Mouse (Mus musculus): ENCODE measurements at regions not wholly inside any gene's neighbourhood (a gene's known extent, or its start where the extent isn't known, plus 50 kb on each side); places are given as distances from the start of the nearest gene placed in this dataset.

GRCm38 (mm10) chr12:52409221-52409620 lies 94.6 kb upstream of the Arhgap5 start:
- Histone ChIP-seq H3K27ac (ENCODE audit: low read depth) (no peak overlapping the region), H3K36me3 (ENCODE audit: control insufficient read depth, insufficient read depth, low read length) (no peaks in the 10 kb centered on the region), H3K27me3 (replicated peaks; ENCODE audit: control insufficient read depth, insufficient read depth, low read length) (no peaks in the 10 kb centered on the region), H3K4me3 (ENCODE audit: low read depth, low read length) (no peak overlapping the region), H3K9me3 (ENCODE audit: control insufficient read depth, low read length) (no peaks in the 10 kb centered on the region), H3K9ac (ENCODE audit: low read length) (no peak overlapping the region), H3K4me2 (ENCODE audit: low read length) (no peak overlapping the region), H3K4me1 (replicated peaks; ENCODE audit: control insufficient read depth, insufficient read depth, low read length) (no peaks in the 10 kb centered on the region)
- 87% methylated on average over 3 of the region's 3 CpGs for WGBS
- ATAC-seq (replicated peaks; ENCODE audit: low FRiP score, low TSS enrichment, low read depth) (no peak), DNase-seq (ENCODE audit: low spot score) (no peak)

GRCm38 (mm10) chr12:52412172-52412571 lies 91.6 kb upstream of the Arhgap5 start:
- Histone ChIP-seq H3K4me2 (ENCODE audit: low read length) (no peak overlapping the region), H3K9me3 (ENCODE audit: control insufficient read depth, low read length) (no peaks in the 10 kb centered on the region), H3K36me3 (ENCODE audit: control insufficient read depth, insufficient read depth, low read length) (no peaks in the 10 kb centered on the region), H3K27me3 (replicated peaks; ENCODE audit: control insufficient read depth, insufficient read depth, low read length) (no peaks in the 10 kb centered on the region), H3K4me3 (ENCODE audit: low read depth, low read length) (no peak overlapping the region), H3K4me1 (replicated peaks; ENCODE audit: control insufficient read depth, insufficient read depth, low read length) (no peaks in the 10 kb centered on the region), H3K27ac (ENCODE audit: low read depth) (no peak overlapping the region), H3K9ac (ENCODE audit: low read length) (no peak overlapping the region)
- no peak for ATAC-seq (replicated peaks; ENCODE audit: low FRiP score, low TSS enrichment, low read depth)
- 72% methylated on average over 4 of the region's 4 CpGs for WGBS
- no peak for DNase-seq (ENCODE audit: low spot score)

- Histone ChIP-seq H3K4me1 (replicated peaks; ENCODE audit: control insufficient read depth, insufficient read depth, low read length) (no peaks in the 10 kb centered on the region), H3K27ac (ENCODE audit: low read depth) (no peak overlapping the region), H3K9me3 (ENCODE audit: control insufficient read depth, low read length) (no peaks in the 10 kb centered on the region), H3K9ac (ENCODE audit: low read length) (no peak overlapping the region), H3K27me3 (replicated peaks; ENCODE audit: control insufficient read depth, insufficient read depth, low read length) (no peaks in the 10 kb centered on the region), H3K4me2 (ENCODE audit: low read length) (no peak overlapping the region), H3K4me3 (ENCODE audit: low read depth, low read length) (no peak overlapping the region), H3K36me3 (ENCODE audit: control insufficient read depth, insufficient read depth, low read length) (no peaks in the 10 kb centered on the region)
- WGBS: 42% methylated on average over 8 of the region's 8 CpGs
- DNase-seq (ENCODE audit: low spot score) (no peak), ATAC-seq (replicated peaks; ENCODE audit: low FRiP score, low TSS enrichment, low read depth) (no peak)
These were observed 90.7 kb upstream of the Arhgap5 start for GRCm38 (mm10) chr12:52413046-52413473.

- H3K4me1 ChIP-seq (replicated peaks; ENCODE audit: control insufficient read depth, insufficient read depth, low read length): no peaks in the 10 kb centered on the region
- H3K36me3 ChIP-seq (ENCODE audit: control insufficient read depth, insufficient read depth, low read length): no peaks in the 10 kb centered on the region
- DNase-seq (ENCODE audit: low spot score) (no peak), ATAC-seq (replicated peaks; ENCODE audit: low FRiP score, low TSS enrichment, low read depth) (no peak)
- no peak overlapping the region for H3K4me2 ChIP-seq (ENCODE audit: low read length)
- WGBS: 86% methylated on average over 1 of the region's 1 CpGs
- H3K9me3 ChIP-seq (ENCODE audit: control insufficient read depth, low read length): no peaks in the 10 kb centered on the region
- no peak overlapping the region for H3K4me3 ChIP-seq (ENCODE audit: low read depth, low read length)
- no peak overlapping the region for H3K9ac ChIP-seq (ENCODE audit: low read length)
- no peaks in the 10 kb centered on the region for H3K27me3 ChIP-seq (replicated peaks; ENCODE audit: control insufficient read depth, insufficient read depth, low read length)
- H3K27ac ChIP-seq (ENCODE audit: low read depth): no peak overlapping the region
These were observed 81.0 kb upstream of the Arhgap5 start for GRCm38 (mm10) chr12:52422729-52423128.

- ATAC-seq (replicated peaks; ENCODE audit: low FRiP score, low TSS enrichment, low read depth) (no peak), DNase-seq (ENCODE audit: low spot score) (no peak)
- Histone ChIP-seq H3K4me1 (replicated peaks; ENCODE audit: control insufficient read depth, insufficient read depth, low read length) (no peaks in the 10 kb centered on the region), H3K9ac (ENCODE audit: low read length) (no peak overlapping the region), H3K4me3 (ENCODE audit: low read depth, low read length) (no peak overlapping the region), H3K27me3 (replicated peaks; ENCODE audit: control insufficient read depth, insufficient read depth, low read length) (no peaks in the 10 kb centered on the region), H3K9me3 (ENCODE audit: control insufficient read depth, low read length) (no peaks in the 10 kb centered on the region), H3K27ac (ENCODE audit: low read depth) (no peak overlapping the region), H3K4me2 (ENCODE audit: low read length) (no peak overlapping the region), H3K36me3 (ENCODE audit: control insufficient read depth, insufficient read depth, low read length) (no peaks in the 10 kb centered on the region)
- 70% methylated on average over 3 of the region's 3 CpGs for WGBS
These were observed 79.3 kb upstream of the Arhgap5 start for GRCm38 (mm10) chr12:52424336-52425034.

GRCm38 (mm10) chr12:52429935-52430334 lies 73.8 kb upstream of the Arhgap5 start:
- ATAC-seq (replicated peaks; ENCODE audit: low FRiP score, low TSS enrichment, low read depth): no peak
- 83% methylated on average over 5 of the region's 5 CpGs for WGBS

GRCm38 (mm10) chr12:52431933-52432332 lies 71.8 kb upstream of the Arhgap5 start:
- Histone ChIP-seq H3K4me3 (ENCODE audit: low read depth, low read length) (no peak overlapping the region), H3K27me3 (replicated peaks; ENCODE audit: control insufficient read depth, insufficient read depth, low read length) (no peaks in the 10 kb centered on the region), H3K9me3 (ENCODE audit: control insufficient read depth, low read length) (no peaks in the 10 kb centered on the region), H3K9ac (ENCODE audit: low read length) (no peak overlapping the region), H3K4me2 (ENCODE audit: low read length) (no peak overlapping the region), H3K36me3 (ENCODE audit: control insufficient read depth, insufficient read depth, low read length) (no peaks in the 10 kb centered on the region), H3K4me1 (replicated peaks; ENCODE audit: control insufficient read depth, insufficient read depth, low read length) (no peaks in the 10 kb centered on the region; the same call in 1 of the 2 replicates), H3K27ac (ENCODE audit: low read depth) (0 out of 2 replicates have a peak overlapping the region, but pooled peaks have one; percentile 5)
- ATAC-seq (replicated peaks; ENCODE audit: low FRiP score, low TSS enrichment, low read depth): no peak
- DNase-seq (ENCODE audit: low spot score): no peak
- WGBS: 73% methylated on average over 3 of the region's 3 CpGs

More at GRCm38 (mm10) chr12:52429935-52430334, 73.8 kb upstream of the Arhgap5 start:
- no peak overlapping the region for H3K4me2 ChIP-seq (ENCODE audit: low read length)
- H3K27me3 ChIP-seq (replicated peaks; ENCODE audit: control insufficient read depth, insufficient read depth, low read length): no peaks in the 10 kb centered on the region
- H3K9ac ChIP-seq (ENCODE audit: low read length): no peak overlapping the region
- H3K4me3 ChIP-seq (ENCODE audit: low read depth, low read length): no peak overlapping the region
- H3K27ac ChIP-seq (ENCODE audit: low read depth): no peak overlapping the region
- H3K36me3 ChIP-seq (ENCODE audit: control insufficient read depth, insufficient read depth, low read length): no peaks in the 10 kb centered on the region
- no peaks in the 10 kb centered on the region; the same call in 1 of the 2 replicates for H3K4me1 ChIP-seq (replicated peaks; ENCODE audit: control insufficient read depth, insufficient read depth, low read length)
- no peak for DNase-seq (ENCODE audit: low spot score)
- H3K9me3 ChIP-seq (ENCODE audit: control insufficient read depth, low read length): no peaks in the 10 kb centered on the region

- no peak overlapping the region for H3K27ac ChIP-seq (ENCODE audit: low read depth)
- H3K4me1 ChIP-seq (replicated peaks; ENCODE audit: control insufficient read depth, insufficient read depth, low read length): no peaks in the 10 kb centered on the region; the same call in 1 of the 2 replicates
- H3K9ac ChIP-seq (ENCODE audit: low read length): no peak overlapping the region
- no peak overlapping the region for H3K4me2 ChIP-seq (ENCODE audit: low read length)
- H3K36me3 ChIP-seq (ENCODE audit: control insufficient read depth, insufficient read depth, low read length): no peaks in the 10 kb centered on the region
- WGBS: 65% methylated on average over 2 of the region's 2 CpGs
- DNase-seq (ENCODE audit: low spot score) (no peak), ATAC-seq (replicated peaks; ENCODE audit: low FRiP score, low TSS enrichment, low read depth) (no peak)
- no peaks in the 10 kb centered on the region for H3K27me3 ChIP-seq (replicated peaks; ENCODE audit: control insufficient read depth, insufficient read depth, low read length)
- H3K9me3 ChIP-seq (ENCODE audit: control insufficient read depth, low read length): no peaks in the 10 kb centered on the region
- no peak overlapping the region for H3K4me3 ChIP-seq (ENCODE audit: low read depth, low read length)
These were observed 69.8 kb upstream of the Arhgap5 start for GRCm38 (mm10) chr12:52434021-52434420.

GRCm38 (mm10) chr12:52435321-52435720 lies 68.5 kb upstream of the Arhgap5 start:
- no peaks in the 10 kb centered on the region for H3K9me3 ChIP-seq (ENCODE audit: control insufficient read depth, low read length)
- no peaks in the 10 kb centered on the region for H3K36me3 ChIP-seq (ENCODE audit: control insufficient read depth, insufficient read depth, low read length)
- no peak overlapping the region for H3K4me3 ChIP-seq (ENCODE audit: low read depth, low read length)
- ATAC-seq (replicated peaks; ENCODE audit: low FRiP score, low TSS enrichment, low read depth): no peak
- no peak overlapping the region for H3K9ac ChIP-seq (ENCODE audit: low read length)
- H3K4me2 ChIP-seq (ENCODE audit: low read length): no peak overlapping the region
- H3K27ac ChIP-seq (ENCODE audit: low read depth): no peak overlapping the region
- no peaks in the 10 kb centered on the region; the same call in 1 of the 2 replicates for H3K4me1 ChIP-seq (replicated peaks; ENCODE audit: control insufficient read depth, insufficient read depth, low read length)
- no peaks in the 10 kb centered on the region for H3K27me3 ChIP-seq (replicated peaks; ENCODE audit: control insufficient read depth, insufficient read depth, low read length)
- DNase-seq (ENCODE audit: low spot score): no peak
- 78% methylated on average over 5 of the region's 5 CpGs for WGBS

Measured in intestine, embryonic 14.5 days (tissue).